Mouse (Mus musculus): ENCODE data around the gene Rpl9-ps6.
"Not testable (repeated sequence)": the region's sequence is repeated elsewhere in the genome, so short reads cannot be mapped to it uniquely, and the experiment has no call there.

Gene Rpl9-ps6

GRCm38 (mm10) chr19:32466478-32466877 is at the start of gene Rpl9-ps6:
Gene Rpl9-ps6 (minus strand): TSS chr19:32466578.
- in situ Hi-C loops (cut with MboI; ENCODE audit: low sequenced_read_pairs): no loop called here

GRCm38 (mm10) chr19:32512518-32512917 is 46.1 kb upstream of the Rpl9-ps6 start:
- in situ Hi-C loops (cut with MboI; ENCODE audit: low sequenced_read_pairs): loop anchor here (25.0 kb wide), 1 partner anchor 725 kb away; no protein-coding TSS in a partner anchor

- in situ Hi-C loops (cut with MboI; ENCODE audit: low sequenced_read_pairs): loop anchor here (25.0 kb wide), 1 partner anchor 726 kb away; no protein-coding TSS in a partner anchor
Measured at GRCm38 (mm10) chr19:32510962-32511361, 44.6 kb upstream of the Rpl9-ps6 start.

GRCm38 (mm10) chr19:32510267-32510666 is 43.9 kb upstream of the Rpl9-ps6 start:
- in situ Hi-C loops (cut with MboI; ENCODE audit: low sequenced_read_pairs): loop anchor here (25.0 kb wide), 1 partner anchor 727 kb away; no protein-coding TSS in a partner anchor

GRCm38 (mm10) chr19:32507526-32507925 is 41.1 kb upstream of the Rpl9-ps6 start:
- in situ Hi-C loops (cut with MboI; ENCODE audit: low sequenced_read_pairs): loop anchor here (10.0 to 25.0 kb wide), 2 partner anchors 177 to 730 kb away; no protein-coding TSS in a partner anchor

GRCm38 (mm10) chr19:32507100-32507499 is 40.7 kb upstream of the Rpl9-ps6 start:
- in situ Hi-C loops (cut with MboI; ENCODE audit: low sequenced_read_pairs): loop anchor here (10.0 to 25.0 kb wide), 2 partner anchors 178 to 730 kb away; no protein-coding TSS in a partner anchor

- in situ Hi-C loops (cut with MboI; ENCODE audit: low sequenced_read_pairs): loop anchor here (10.0 to 25.0 kb wide), 2 partner anchors 178 to 731 kb away; no protein-coding TSS in a partner anchor
Measured at GRCm38 (mm10) chr19:32506514-32506913, 40.1 kb upstream of the Rpl9-ps6 start.

- in situ Hi-C loops (cut with MboI; ENCODE audit: low sequenced_read_pairs): loop anchor here (10.0 to 25.0 kb wide), 2 partner anchors 179 to 731 kb away; no protein-coding TSS in a partner anchor
Measured at GRCm38 (mm10) chr19:32506081-32506480, 39.7 kb upstream of the Rpl9-ps6 start.

- in situ Hi-C loops (cut with MboI; ENCODE audit: low sequenced_read_pairs): loop anchor here (10.0 to 25.0 kb wide), 2 partner anchors 183 to 736 kb away; no protein-coding TSS in a partner anchor
Measured at GRCm38 (mm10) chr19:32501414-32501813, 35.0 kb upstream of the Rpl9-ps6 start.

GRCm38 (mm10) chr19:32498002-32498401 is 31.6 kb upstream of the Rpl9-ps6 start:
- in situ Hi-C loops (cut with MboI; ENCODE audit: low sequenced_read_pairs): no loop called here

- in situ Hi-C loops (cut with MboI; ENCODE audit: low sequenced_read_pairs): no loop called here
Measured at GRCm38 (mm10) chr19:32497411-32497810, 31.0 kb upstream of the Rpl9-ps6 start.

- in situ Hi-C loops (cut with MboI; ENCODE audit: low sequenced_read_pairs): no loop called here
Measured at GRCm38 (mm10) chr19:32495034-32495433, 28.7 kb upstream of the Rpl9-ps6 start.

GRCm38 (mm10) chr19:32494611-32495010 is 28.2 kb upstream of the Rpl9-ps6 start:
- in situ Hi-C loops (cut with MboI; ENCODE audit: low sequenced_read_pairs): no loop called here

GRCm38 (mm10) chr19:32493471-32493870 is 27.1 kb upstream of the Rpl9-ps6 start:
- in situ Hi-C loops (cut with MboI; ENCODE audit: low sequenced_read_pairs): no loop called here

- in situ Hi-C loops (cut with MboI; ENCODE audit: low sequenced_read_pairs): no loop called here
Measured at GRCm38 (mm10) chr19:32492981-32493380, 26.6 kb upstream of the Rpl9-ps6 start.

- in situ Hi-C loops (cut with MboI; ENCODE audit: low sequenced_read_pairs): no loop called here
Measured at GRCm38 (mm10) chr19:32492339-32492738, 26.0 kb upstream of the Rpl9-ps6 start.

GRCm38 (mm10) chr19:32490976-32491375 is 24.6 kb upstream of the Rpl9-ps6 start:
- in situ Hi-C loops (cut with MboI; ENCODE audit: low sequenced_read_pairs): no loop called here

- in situ Hi-C loops (cut with MboI; ENCODE audit: low sequenced_read_pairs): no loop called here
Measured at GRCm38 (mm10) chr19:32489166-32489895, 23.0 kb upstream of the Rpl9-ps6 start.

GRCm38 (mm10) chr19:32487595-32488255 is 21.3 kb upstream of the Rpl9-ps6 start:
- in situ Hi-C loops (cut with MboI; ENCODE audit: low sequenced_read_pairs): no loop called here

- in situ Hi-C loops (cut with MboI; ENCODE audit: low sequenced_read_pairs): not testable (repeated sequence)
Measured at GRCm38 (mm10) chr19:32486106-32486724, 19.8 kb upstream of the Rpl9-ps6 start.

GRCm38 (mm10) chr19:32485681-32486105 is 19.3 kb upstream of the Rpl9-ps6 start, which contains the start of gene Minpp1:
Gene Minpp1 (plus strand): TSS chr19:32485769.
- in situ Hi-C loops (cut with MboI; ENCODE audit: low sequenced_read_pairs): no loop called here
